Mouse (Mus musculus) CH12F3 (cell line): ENCODE results near the gene Ccl24.

Experiments used
- in situ Hi-C: fragments of 300-500 bp; cut with MboI; formaldehyde crosslinking; loops from 2 replicates; pipeline ENCODE4 v1.14.3; 2020; ENCODE audit warnings: low sequenced_read_pairs

Gene Ccl24

DNA sequence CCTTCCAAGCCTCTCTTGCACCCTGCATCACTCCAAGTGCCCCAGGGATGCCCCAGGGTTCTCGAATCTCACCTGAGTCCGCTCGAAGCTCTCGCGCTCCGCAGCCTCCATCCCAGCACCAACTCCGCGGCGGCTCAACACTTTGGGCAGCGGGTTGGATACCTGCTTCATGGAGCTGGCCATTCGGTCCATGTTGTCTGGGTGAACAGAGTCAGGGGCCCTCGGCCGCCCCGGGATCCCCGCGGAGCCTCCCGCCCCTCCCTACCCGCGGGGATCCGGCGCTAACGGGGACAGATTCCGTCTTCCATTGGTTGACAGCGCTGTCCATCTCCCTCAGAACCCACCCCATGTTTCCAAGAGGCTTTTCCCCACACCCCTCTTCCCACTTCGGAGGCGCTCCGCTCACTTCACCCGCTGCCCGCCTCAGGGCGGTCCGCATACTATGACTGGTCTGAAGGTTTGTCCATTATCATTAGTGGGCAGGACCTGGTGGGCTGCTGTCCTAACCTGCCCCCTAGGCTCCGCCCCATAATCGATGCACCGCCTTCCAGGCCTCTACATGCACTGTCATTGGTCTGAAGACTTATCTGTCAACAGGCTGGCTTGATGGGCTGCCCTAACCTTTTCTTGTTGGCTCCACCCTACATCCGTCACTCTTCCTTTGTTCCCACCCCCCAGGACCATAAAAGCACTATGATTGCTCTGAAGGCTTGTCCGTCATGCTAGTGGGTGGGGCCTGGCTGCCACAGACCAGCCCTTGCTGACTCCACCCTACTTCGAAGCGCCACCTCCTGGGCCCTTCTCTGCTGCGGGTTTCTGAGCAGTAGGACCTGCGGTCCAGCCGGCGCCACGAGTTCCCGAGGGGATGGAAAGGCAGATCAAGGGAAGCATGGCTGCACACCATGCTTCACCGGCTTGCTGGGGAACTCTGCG lies 27.7 kb downstream of the Ccl24 start, which contains the start of gene Hip1:
Hip1 (minus strand) TSS at position 256 of the 933 bp plus-strand sequence.
- in situ Hi-C loops = no loop called here

- in situ Hi-C loops = no loop called here
These were observed 28.8 kb downstream of the Ccl24 start for GRCm38 (mm10) chr5:135544032-135544558.

- in situ Hi-C loops = no loop called here
These were observed 35.0 kb downstream of the Ccl24 start for GRCm38 (mm10) chr5:135537794-135538214.

DNA sequence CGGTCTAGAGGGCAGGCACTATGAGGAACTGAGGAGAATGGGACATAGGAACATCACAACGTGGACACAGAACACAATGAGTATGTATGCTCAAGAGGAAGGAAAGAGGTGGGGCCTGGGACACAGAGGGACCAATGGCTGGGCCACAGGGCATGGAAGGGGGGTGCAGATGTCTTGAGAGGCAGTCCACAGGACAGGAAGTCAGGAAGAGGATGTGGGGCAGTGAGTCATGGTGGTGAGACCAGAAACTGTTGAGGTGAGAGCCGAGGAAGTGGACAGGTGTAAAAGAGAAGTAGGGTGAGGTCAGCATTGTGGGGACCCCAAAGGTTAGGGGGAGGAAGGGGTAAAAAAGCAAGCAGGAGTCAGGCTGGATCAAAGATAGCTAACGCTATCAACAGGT lies 35.5 kb downstream of the Ccl24 start:
- in situ Hi-C loops = no loop called here

DNA sequence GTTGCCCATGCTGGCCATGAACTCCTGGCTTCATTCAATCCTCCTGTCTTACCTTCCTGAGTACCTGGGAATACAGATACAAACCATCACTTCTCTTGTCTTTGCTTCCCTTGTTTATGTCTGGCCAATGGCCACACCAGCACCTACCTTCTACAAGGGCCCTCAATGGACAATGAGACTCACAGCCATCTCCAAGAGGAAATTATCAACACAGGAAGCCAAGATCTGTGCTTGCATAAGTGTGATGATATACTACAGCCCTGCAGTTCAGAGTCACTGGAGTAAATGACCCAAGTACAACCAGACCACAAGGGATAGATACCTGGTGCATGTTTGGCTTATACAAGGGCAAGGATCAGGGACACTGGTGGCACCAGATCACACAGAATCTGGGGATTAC lies 37.0 kb downstream of the Ccl24 start:
- in situ Hi-C loops = no loop called here

- in situ Hi-C loops = no loop called here
These were observed 39.4 kb downstream of the Ccl24 start for GRCm38 (mm10) chr5:135533431-135533830.

DNA sequence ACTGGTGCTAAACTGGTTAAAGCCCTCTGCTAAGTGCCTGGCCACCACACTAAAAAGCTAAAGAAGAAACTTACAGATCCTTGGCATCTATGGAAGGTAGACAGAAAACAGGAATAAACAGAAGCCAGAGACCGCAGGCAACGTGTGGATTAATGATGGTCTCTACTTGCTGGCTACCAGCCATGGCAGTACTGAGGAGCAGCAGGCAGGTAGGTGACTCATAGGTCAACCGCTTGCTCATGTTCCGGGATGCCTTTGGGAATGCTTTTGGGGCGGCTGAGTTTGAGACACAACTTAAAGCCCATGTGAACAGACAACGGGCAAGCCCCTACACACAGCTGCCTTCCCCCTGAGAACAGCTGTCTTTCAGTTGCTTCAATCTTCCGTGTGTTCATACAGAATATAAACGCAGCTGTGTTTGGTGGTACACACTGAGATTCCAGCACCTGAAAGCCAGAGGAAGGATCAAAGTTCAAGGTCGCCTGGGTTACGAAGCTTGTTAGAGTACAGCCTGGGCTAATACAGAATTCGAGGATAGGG lies 41.5 kb downstream of the Ccl24 start:
- in situ Hi-C loops = no loop called here

DNA sequence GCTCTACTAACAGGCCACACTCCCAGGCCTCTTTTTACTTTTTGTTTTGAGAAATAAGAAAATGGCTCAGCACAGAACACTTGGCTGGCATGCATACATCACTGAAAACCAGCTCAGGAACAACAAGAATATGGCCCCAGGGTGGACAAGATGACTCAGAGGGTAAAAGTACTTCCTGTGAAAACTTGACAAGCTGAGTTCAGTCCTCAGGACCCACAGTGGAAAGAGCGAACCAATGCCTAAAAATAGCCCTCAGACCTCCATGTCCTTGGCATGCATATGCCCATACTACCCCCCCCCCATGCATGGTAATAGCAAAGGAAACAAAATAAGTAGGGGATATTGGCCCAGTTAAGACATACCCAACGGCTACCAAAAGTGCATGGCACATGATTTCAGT lies 42.9 kb downstream of the Ccl24 start:
- in situ Hi-C loops = no loop called here

- in situ Hi-C loops = no loop called here
These were observed 43.5 kb downstream of the Ccl24 start for GRCm38 (mm10) chr5:135529310-135529709.

GRCm38 (mm10) chr5:135527986-135528385 lies 44.9 kb downstream of the Ccl24 start:
- in situ Hi-C loops = no loop called here

DNA sequence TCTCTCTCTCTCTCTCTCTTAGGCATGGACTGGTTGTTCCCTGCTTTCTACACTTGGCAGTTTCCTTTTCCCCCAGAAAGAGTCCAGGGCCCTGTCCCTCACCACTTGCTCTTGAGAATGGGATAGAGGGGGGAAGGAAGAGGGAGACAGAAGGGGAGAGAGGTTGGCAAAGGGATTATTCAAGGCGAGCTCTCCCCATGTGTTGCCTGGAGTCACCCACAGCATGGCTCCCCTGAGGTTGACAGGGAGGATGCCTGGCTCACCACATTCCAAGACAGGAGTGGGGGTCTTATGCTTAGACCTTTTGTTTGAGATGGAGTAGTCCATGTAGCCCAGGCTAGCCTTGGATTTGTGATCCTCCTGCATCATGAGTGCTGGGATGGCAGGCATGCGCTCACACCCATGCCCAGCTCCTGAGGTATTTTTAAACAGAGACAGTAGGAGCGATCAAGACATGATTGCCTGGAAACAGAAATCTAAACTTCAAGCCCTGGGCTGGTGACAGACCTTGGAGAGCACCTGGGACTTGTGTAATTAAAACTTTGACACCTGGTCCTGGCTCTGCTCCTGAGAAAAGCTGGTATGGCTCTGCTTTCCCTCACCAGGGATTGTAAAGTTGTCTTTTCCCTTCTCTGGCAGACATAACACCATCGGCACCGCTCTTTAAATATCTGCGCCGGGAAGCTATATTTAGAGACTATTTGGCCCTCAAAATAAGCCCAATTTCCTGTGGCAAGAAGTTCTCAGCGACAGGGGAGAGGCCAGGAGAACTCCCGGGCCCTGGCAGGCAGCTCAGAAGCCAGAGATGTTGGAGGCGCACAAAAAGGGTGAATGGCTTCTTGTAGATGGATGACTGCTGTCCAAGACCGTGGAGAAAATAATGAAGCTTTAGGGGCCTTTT lies 47.9 kb downstream of the Ccl24 start:
- in situ Hi-C loops = no loop called here

DNA sequence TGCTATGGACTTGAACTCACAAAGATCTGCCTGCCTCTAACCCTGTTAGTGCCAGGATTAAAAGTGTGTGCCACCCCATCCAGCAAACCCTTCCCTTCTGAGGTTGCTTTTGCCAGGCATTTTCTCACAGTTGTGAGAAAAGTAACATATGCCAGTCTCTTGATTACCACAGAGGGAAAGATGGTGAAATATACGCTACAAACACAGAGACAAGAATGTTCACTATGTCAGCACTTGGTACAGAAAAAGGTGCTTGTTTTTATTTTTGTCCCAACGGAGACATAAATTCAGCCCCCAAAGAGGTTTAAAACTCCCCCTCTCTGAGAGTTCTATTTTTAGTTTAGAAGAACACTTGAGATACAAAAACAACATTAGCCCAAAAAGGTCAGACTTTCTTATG lies 48.8 kb downstream of the Ccl24 start:
- in situ Hi-C loops = no loop called here

DNA sequence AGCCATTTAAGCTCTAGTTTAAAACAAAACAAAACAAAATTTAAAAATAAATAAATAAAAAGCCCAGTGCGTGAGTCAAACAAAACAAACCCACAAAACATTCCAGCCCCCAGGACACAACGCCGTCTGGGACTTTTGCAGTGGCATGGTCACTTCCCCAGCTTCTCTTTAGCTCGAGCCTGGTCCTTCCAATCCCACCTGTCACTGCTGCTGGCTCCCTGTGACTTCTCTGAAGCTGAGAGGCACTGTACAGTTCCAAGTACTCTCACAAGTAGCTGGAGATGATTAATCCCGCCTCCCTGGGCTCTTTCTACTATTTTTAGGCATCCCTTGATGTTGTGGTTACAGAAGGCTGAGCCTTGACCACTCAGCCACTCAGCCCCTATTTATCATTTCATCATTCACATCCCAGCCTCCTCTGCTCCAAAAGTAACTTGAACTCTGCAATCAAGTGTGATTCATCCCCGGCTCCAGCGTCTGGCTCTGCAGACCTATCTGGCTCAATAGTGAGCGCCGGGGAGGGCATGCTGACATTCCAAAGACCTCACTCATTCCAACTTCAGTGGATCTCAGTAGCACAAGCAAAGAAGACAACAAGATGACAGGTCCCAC lies 50.6 kb downstream of the Ccl24 start:
- in situ Hi-C loops = no loop called here
